Mouse (Mus musculus): ENCODE measurements around the gene Scrn3. TPM values are rescaled to one million over a fixed set of nuclear protein-coding genes. Genes with fewer than 3 reads are reported as not detected.

Scrn3 gene
- polyA plus RNA-seq, 1 experiment = 15.3 TPM

GRCm38 (mm10) chr2:73371530-73372335 lies 59.3 kb downstream of the Scrn3 start:
- Histone ChIP-seq H3K4me3 (ENCODE audit: insufficient read depth, low read length) (peak overlapping the region; percentile 30), H3K27ac (ENCODE audit: insufficient read depth, low read depth, low read length) (peak overlapping the region; percentile 87), H3K4me1 (ENCODE audit: control insufficient read depth, insufficient read depth, low read length) (peaks cover 17% of the 10 kb centered on the region)
- TF ChIP-seq CTCF (IDR thresholded peaks at IDR 0.05; ENCODE audit: low read depth, low read length) (no peak), POLR2A (IDR thresholded peaks at IDR 0.05; ENCODE audit: borderline replicate concordance, low read depth, low read length) (no peak)

- TF ChIP-seq CTCF (IDR thresholded peaks at IDR 0.05; ENCODE audit: low read depth, low read length) (no peak), POLR2A (IDR thresholded peaks at IDR 0.05; ENCODE audit: borderline replicate concordance, low read depth, low read length) (no peak)
- peaks cover 5% of the 10 kb centered on the region; the same call in 1 of the 2 replicates for H3K4me1 ChIP-seq (ENCODE audit: control insufficient read depth, insufficient read depth, low read length)
- no peak overlapping the region for H3K27ac ChIP-seq (ENCODE audit: insufficient read depth, low read depth, low read length)
- H3K4me3 ChIP-seq (ENCODE audit: insufficient read depth, low read length) = no peak overlapping the region
These were observed 65.9 kb downstream of the Scrn3 start for GRCm38 (mm10) chr2:73378326-73378725.

DNA sequence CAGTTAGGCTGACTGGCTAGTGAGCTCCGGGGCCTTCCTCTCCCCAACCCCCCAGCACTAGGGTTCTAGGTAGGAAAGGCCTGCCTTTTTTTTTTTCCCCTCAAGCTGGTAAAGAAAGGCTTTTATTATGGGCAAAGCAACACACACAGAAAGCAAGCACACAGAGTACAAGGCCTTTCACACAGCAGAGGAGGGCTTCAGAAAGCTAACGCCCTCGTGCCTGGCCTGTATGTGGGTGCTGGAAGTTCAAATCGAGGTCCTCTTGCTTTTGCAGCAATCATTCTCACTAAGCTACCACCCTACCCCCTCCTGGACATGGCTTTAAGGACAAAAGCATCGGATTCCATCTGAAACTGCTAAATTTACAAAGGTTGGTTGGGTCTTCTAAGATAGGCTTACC lies 67.3 kb downstream of the Scrn3 start:
- TF ChIP-seq CTCF (IDR thresholded peaks at IDR 0.05; ENCODE audit: low read depth, low read length) (no peak), POLR2A (IDR thresholded peaks at IDR 0.05; ENCODE audit: borderline replicate concordance, low read depth, low read length) (no peak)
- no peak overlapping the region for H3K4me3 ChIP-seq (ENCODE audit: insufficient read depth, low read length)
- no peak overlapping the region for H3K27ac ChIP-seq (ENCODE audit: insufficient read depth, low read depth, low read length)
- H3K4me1 ChIP-seq (ENCODE audit: control insufficient read depth, insufficient read depth, low read length) = peaks cover 8% of the 10 kb centered on the region

DNA sequence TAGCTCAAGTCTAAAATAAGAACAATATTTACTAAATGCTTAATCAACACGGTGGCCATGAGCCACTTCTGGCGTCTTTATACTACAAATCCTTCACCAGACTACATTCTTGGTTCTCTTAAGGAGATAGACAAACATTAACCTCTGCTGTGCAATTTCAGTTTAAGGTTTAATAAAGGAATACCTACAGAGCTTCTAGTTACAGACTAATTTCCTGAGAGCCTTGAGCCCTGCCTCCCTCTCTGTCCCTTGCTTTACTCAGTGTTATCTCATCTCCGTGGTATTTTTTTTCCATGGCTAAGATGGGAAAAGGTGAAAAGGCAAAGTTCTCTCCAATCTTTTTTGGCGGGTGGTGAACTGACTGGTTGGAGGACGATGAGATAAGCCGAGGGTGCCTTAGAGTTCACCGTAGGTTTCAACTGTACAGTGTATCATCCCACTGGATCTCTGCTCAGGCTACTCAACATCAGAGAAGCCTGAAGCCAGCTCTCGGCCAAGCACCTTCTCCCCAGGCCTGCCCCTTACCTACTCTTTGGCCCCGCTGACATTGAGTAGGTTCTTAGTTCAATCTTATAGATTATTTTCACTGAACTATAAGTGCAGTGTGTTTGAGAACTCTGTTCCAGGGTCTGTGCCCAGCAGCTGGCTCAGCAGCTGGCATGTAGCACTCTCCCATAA lies 68.0 kb downstream of the Scrn3 start:
- Histone ChIP-seq H3K4me3 (ENCODE audit: insufficient read depth, low read length) (no peak overlapping the region), H3K27ac (ENCODE audit: insufficient read depth, low read depth, low read length) (no peak overlapping the region), H3K4me1 (ENCODE audit: control insufficient read depth, insufficient read depth, low read length) (peaks cover 8% of the 10 kb centered on the region)
- TF ChIP-seq CTCF (IDR thresholded peaks at IDR 0.05; ENCODE audit: low read depth, low read length) (no peak), POLR2A (IDR thresholded peaks at IDR 0.05; ENCODE audit: borderline replicate concordance, low read depth, low read length) (no peak)

GRCm38 (mm10) chr2:73385172-73385571 lies 72.8 kb downstream of the Scrn3 start:
- TF ChIP-seq POLR2A (IDR thresholded peaks at IDR 0.05; ENCODE audit: borderline replicate concordance, low read depth, low read length) (no peak), CTCF (IDR thresholded peaks at IDR 0.05; ENCODE audit: low read depth, low read length) (no peak)
- H3K27ac ChIP-seq (ENCODE audit: insufficient read depth, low read depth, low read length) = peak overlapping the region; percentile 15

GRCm38 (mm10) chr2:73385641-73386355 lies 73.4 kb downstream of the Scrn3 start:
- peak overlapping the region; percentile 87 for H3K4me3 ChIP-seq (ENCODE audit: insufficient read depth, low read length)
- H3K27ac ChIP-seq (ENCODE audit: insufficient read depth, low read depth, low read length) = peak overlapping the region; percentile 15
- H3K4me1 ChIP-seq (ENCODE audit: control insufficient read depth, insufficient read depth, low read length) = peaks cover 11% of the 10 kb centered on the region
- TF ChIP-seq CTCF (IDR thresholded peaks at IDR 0.05; ENCODE audit: low read depth, low read length) (no peak), POLR2A (IDR thresholded peaks at IDR 0.05; ENCODE audit: borderline replicate concordance, low read depth, low read length) (no peak)

More at GRCm38 (mm10) chr2:73385172-73385571, 72.8 kb downstream of the Scrn3 start:
- Histone ChIP-seq H3K4me3 (ENCODE audit: insufficient read depth, low read length) (no peak overlapping the region), H3K4me1 (ENCODE audit: control insufficient read depth, insufficient read depth, low read length) (peaks cover 8% of the 10 kb centered on the region)

DNA sequence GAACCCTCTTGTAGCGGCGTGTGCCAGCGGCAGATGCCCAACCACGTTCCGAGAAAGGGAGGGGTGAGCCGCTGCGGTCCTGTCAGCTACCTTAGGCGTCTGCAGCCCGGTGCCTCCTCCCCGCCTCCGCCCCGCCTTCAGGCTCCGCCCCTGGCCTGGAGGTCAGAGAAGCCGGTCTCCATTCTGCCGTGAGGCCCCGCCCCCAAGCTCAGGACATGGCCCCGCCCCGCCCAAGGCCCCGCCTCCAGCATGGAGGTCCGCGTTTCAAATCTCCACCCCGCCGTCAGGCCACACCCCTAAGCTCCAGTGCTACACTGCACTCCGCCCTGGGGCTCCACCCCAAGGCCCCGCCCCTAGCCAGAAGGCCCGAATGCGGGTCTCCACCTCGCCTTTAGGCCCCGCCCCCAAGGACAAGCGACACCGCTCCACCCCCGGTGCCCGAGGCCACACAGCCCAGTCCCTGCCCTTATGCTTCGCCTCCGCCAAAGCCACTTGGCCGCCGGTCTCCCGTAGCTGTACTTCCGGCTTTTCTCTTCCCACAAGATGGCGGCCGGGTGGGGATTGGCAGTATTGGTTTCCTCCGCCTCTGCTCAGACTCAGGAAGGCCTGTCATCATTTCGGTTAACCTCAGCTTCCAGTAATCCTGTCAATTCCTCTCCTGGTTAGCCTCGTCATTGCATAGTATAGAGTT lies 74.1 kb downstream of the Scrn3 start, which contains the start of gene Gpr155:
Gene Gpr155 (minus strand): TSS at position 217 of the 691 bp plus-strand sequence.
- peak within 1 kb of the TSS; percentile 70 for H3K27ac ChIP-seq (ENCODE audit: insufficient read depth, low read depth, low read length)
- TF ChIP-seq CTCF (IDR thresholded peaks at IDR 0.05; ENCODE audit: low read depth, low read length) (no peak), POLR2A (IDR thresholded peaks at IDR 0.05; ENCODE audit: borderline replicate concordance, low read depth, low read length) (no peak)
- H3K4me3 ChIP-seq (ENCODE audit: insufficient read depth, low read length) = peak within 1 kb of the TSS; percentile 87
- peaks cover 11% of the 10 kb centered on the region for H3K4me1 ChIP-seq (ENCODE audit: control insufficient read depth, insufficient read depth, low read length)

Other genes with a start within 250 kb of the Scrn3 start
- gene Ola1, start 93.7 kb upstream of the Scrn3 start, polyA plus RNA-seq (2012; ENCODE audit: insufficient read depth, insufficient read length, missing spikeins) = 60.5 and 62.8 TPM in 2 replicates
- gene Sp9, start 40.7 kb upstream of the Scrn3 start, polyA plus RNA-seq (2012; ENCODE audit: insufficient read depth, insufficient read length, missing spikeins) = not detected in 2 replicates
- 24.1 and 25.4 TPM in 2 replicates for gene Cir1, start 100 bp downstream of the Scrn3 start, polyA plus RNA-seq (2012; ENCODE audit: insufficient read depth, insufficient read length, missing spikeins)
- 30.8 TPM in 2 replicates for gene Gpr155, start 74.0 kb downstream of the Scrn3 start, polyA plus RNA-seq (2012; ENCODE audit: insufficient read depth, insufficient read length, missing spikeins)
- 114 and 143 TPM in 2 replicates for gene Wipf1, start 217.1 kb downstream of the Scrn3 start, polyA plus RNA-seq (2012; ENCODE audit: insufficient read depth, insufficient read length, missing spikeins)